Mouse (Mus musculus): ENCODE results near the gene Setd7. TPM values are rescaled to one million over a fixed set of nuclear protein-coding genes. Genes with fewer than 3 reads are reported as not detected.

Gene Setd7
- polyA plus RNA-seq, 1 experiment from 2014 or later, result 2.7 TPM

- no peaks in the 10 kb centered on the region for H3K9me3 ChIP-seq (replicated peaks; ENCODE audit: control insufficient read depth, low read length, poor library complexity, severe bottlenecking)
- H3K4me3 ChIP-seq (ENCODE audit: low read depth, low read length), result no peak overlapping the region
- H3K36me3 ChIP-seq (ENCODE audit: control insufficient read depth, insufficient read depth, low read length), result peaks cover 43% of the 10 kb centered on the region
- no peak overlapping the region for H3K4me2 ChIP-seq (ENCODE audit: low read length)
- WGBS, result 76% methylated on average over 13 of the region's 13 CpGs
- no peak for ATAC-seq
- H3K4me1 ChIP-seq (ENCODE audit: control insufficient read depth, insufficient read depth, low read length), result no peaks in the 10 kb centered on the region
- H3K9ac ChIP-seq (ENCODE audit: low read depth, low read length), result no peak overlapping the region
- H3K27ac ChIP-seq (ENCODE audit: low read length), result peak overlapping the region; percentile 63
- no peaks in the 10 kb centered on the region for H3K27me3 ChIP-seq (ENCODE audit: control insufficient read depth, insufficient read depth, low read depth, low read length)
These were observed 29.0 kb downstream of the Setd7 start for GRCm38 (mm10) chr3:51531473-51532281.

DNA sequence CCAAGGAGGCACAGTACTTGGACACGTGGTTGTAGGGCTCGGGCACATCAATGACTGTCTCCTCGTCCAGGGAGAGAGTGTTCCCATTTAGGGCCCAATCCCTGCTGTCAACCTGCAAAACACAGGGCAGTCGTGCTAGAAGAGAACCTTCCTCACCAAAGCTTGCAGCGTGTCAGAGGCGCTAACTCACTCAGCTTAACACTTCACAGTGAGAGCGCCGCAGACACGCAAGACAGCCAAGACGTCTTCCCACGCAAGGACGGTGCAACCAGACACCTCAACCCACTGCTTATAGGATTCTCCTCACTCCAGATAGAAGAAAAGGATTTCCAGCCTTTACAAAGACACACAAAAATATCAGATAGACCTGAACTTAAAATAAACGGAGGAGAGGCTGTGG lies 33.8 kb downstream of the Setd7 start:
- peaks cover 62% of the 10 kb centered on the region for H3K36me3 ChIP-seq (ENCODE audit: control insufficient read depth, insufficient read depth, low read length)
- no peaks in the 10 kb centered on the region for H3K27me3 ChIP-seq (ENCODE audit: control insufficient read depth, insufficient read depth, low read depth, low read length)
- no peak overlapping the region for H3K4me3 ChIP-seq (ENCODE audit: low read depth, low read length)
- 91% methylated on average over 13 of the region's 13 CpGs for WGBS
- no peak for ATAC-seq
- H3K4me2 ChIP-seq (ENCODE audit: low read length), result no peak overlapping the region
- H3K9ac ChIP-seq (ENCODE audit: low read depth, low read length), result no peak overlapping the region
- H3K4me1 ChIP-seq (ENCODE audit: control insufficient read depth, insufficient read depth, low read length), result no peaks in the 10 kb centered on the region
- H3K27ac ChIP-seq (ENCODE audit: low read length), result no peak overlapping the region
- H3K9me3 ChIP-seq (replicated peaks; ENCODE audit: control insufficient read depth, low read length, poor library complexity, severe bottlenecking), result no peaks in the 10 kb centered on the region

GRCm38 (mm10) chr3:51525186-51525785 lies 35.4 kb downstream of the Setd7 start:
- no peaks in the 10 kb centered on the region for H3K4me1 ChIP-seq (ENCODE audit: control insufficient read depth, insufficient read depth, low read length)
- H3K36me3 ChIP-seq (ENCODE audit: control insufficient read depth, insufficient read depth, low read length), result peaks cover 54% of the 10 kb centered on the region
- H3K27ac ChIP-seq (ENCODE audit: low read length), result no peak overlapping the region
- no peak for ATAC-seq
- no peak overlapping the region for H3K4me2 ChIP-seq (ENCODE audit: low read length)
- H3K9ac ChIP-seq (ENCODE audit: low read depth, low read length), result no peak overlapping the region
- no peaks in the 10 kb centered on the region for H3K9me3 ChIP-seq (replicated peaks; ENCODE audit: control insufficient read depth, low read length, poor library complexity, severe bottlenecking)
- H3K27me3 ChIP-seq (ENCODE audit: control insufficient read depth, insufficient read depth, low read depth, low read length), result no peaks in the 10 kb centered on the region
- H3K4me3 ChIP-seq (ENCODE audit: low read depth, low read length), result no peak overlapping the region
- WGBS, result 88% methylated on average over 16 of the region's 16 CpGs

- no peak overlapping the region for H3K4me2 ChIP-seq (ENCODE audit: low read length)
- no peaks in the 10 kb centered on the region for H3K4me1 ChIP-seq (ENCODE audit: control insufficient read depth, insufficient read depth, low read length)
- no peak for ATAC-seq
- no peak overlapping the region for H3K4me3 ChIP-seq (ENCODE audit: low read depth, low read length)
- H3K9me3 ChIP-seq (replicated peaks; ENCODE audit: control insufficient read depth, low read length, poor library complexity, severe bottlenecking), result no peaks in the 10 kb centered on the region
- 93% methylated on average over 14 of the region's 14 CpGs for WGBS
- H3K27ac ChIP-seq (ENCODE audit: low read length), result no peak overlapping the region
- no peaks in the 10 kb centered on the region for H3K27me3 ChIP-seq (ENCODE audit: control insufficient read depth, insufficient read depth, low read depth, low read length)
- no peak overlapping the region for H3K9ac ChIP-seq (ENCODE audit: low read depth, low read length)
- peaks cover 39% of the 10 kb centered on the region for H3K36me3 ChIP-seq (ENCODE audit: control insufficient read depth, insufficient read depth, low read length)
These were observed 39.4 kb downstream of the Setd7 start for GRCm38 (mm10) chr3:51521262-51521661.

- Histone ChIP-seq H3K4me1 (ENCODE audit: control insufficient read depth, insufficient read depth, low read length) (no peaks in the 10 kb centered on the region), H3K4me2 (ENCODE audit: low read length) (no peak overlapping the region), H3K27ac (ENCODE audit: low read length) (no peak overlapping the region), H3K27me3 (ENCODE audit: control insufficient read depth, insufficient read depth, low read depth, low read length) (no peaks in the 10 kb centered on the region), H3K36me3 (ENCODE audit: control insufficient read depth, insufficient read depth, low read length) (peaks cover 20% of the 10 kb centered on the region), H3K9me3 (replicated peaks; ENCODE audit: control insufficient read depth, low read length, poor library complexity, severe bottlenecking) (no peaks in the 10 kb centered on the region), H3K9ac (ENCODE audit: low read depth, low read length) (no peak overlapping the region), H3K4me3 (ENCODE audit: low read depth, low read length) (no peak overlapping the region)
- no peak for ATAC-seq
- WGBS, result 68% methylated on average over 8 of the region's 8 CpGs
These were observed 41.9 kb downstream of the Setd7 start for GRCm38 (mm10) chr3:51518763-51519121.

- WGBS, result 72% methylated on average over 12 of the region's 12 CpGs
- H3K27ac ChIP-seq (ENCODE audit: low read length), result no peak overlapping the region
- peaks cover 14% of the 10 kb centered on the region for H3K36me3 ChIP-seq (ENCODE audit: control insufficient read depth, insufficient read depth, low read length)
- no peaks in the 10 kb centered on the region for H3K27me3 ChIP-seq (ENCODE audit: control insufficient read depth, insufficient read depth, low read depth, low read length)
- H3K4me1 ChIP-seq (ENCODE audit: control insufficient read depth, insufficient read depth, low read length), result no peaks in the 10 kb centered on the region
- no peak overlapping the region for H3K9ac ChIP-seq (ENCODE audit: low read depth, low read length)
- no peaks in the 10 kb centered on the region for H3K9me3 ChIP-seq (replicated peaks; ENCODE audit: control insufficient read depth, low read length, poor library complexity, severe bottlenecking)
- H3K4me3 ChIP-seq (ENCODE audit: low read depth, low read length), result no peak overlapping the region
- no peak for ATAC-seq
- H3K4me2 ChIP-seq (ENCODE audit: low read length), result no peak overlapping the region
These were observed 42.6 kb downstream of the Setd7 start for GRCm38 (mm10) chr3:51517878-51518762.

GRCm38 (mm10) chr3:51517467-51517866 lies 43.2 kb downstream of the Setd7 start:
- Histone ChIP-seq H3K4me1 (ENCODE audit: control insufficient read depth, insufficient read depth, low read length) (no peaks in the 10 kb centered on the region), H3K27me3 (ENCODE audit: control insufficient read depth, insufficient read depth, low read depth, low read length) (no peaks in the 10 kb centered on the region), H3K9ac (ENCODE audit: low read depth, low read length) (no peak overlapping the region), H3K27ac (ENCODE audit: low read length) (no peak overlapping the region), H3K4me3 (ENCODE audit: low read depth, low read length) (no peak overlapping the region), H3K9me3 (replicated peaks; ENCODE audit: control insufficient read depth, low read length, poor library complexity, severe bottlenecking) (no peaks in the 10 kb centered on the region), H3K4me2 (ENCODE audit: low read length) (no peak overlapping the region), H3K36me3 (ENCODE audit: control insufficient read depth, insufficient read depth, low read length) (peaks cover 11% of the 10 kb centered on the region; the same call in 1 of the 2 replicates)
- ATAC-seq, result no peak
- WGBS, result 73% methylated on average over 4 of the region's 4 CpGs

DNA sequence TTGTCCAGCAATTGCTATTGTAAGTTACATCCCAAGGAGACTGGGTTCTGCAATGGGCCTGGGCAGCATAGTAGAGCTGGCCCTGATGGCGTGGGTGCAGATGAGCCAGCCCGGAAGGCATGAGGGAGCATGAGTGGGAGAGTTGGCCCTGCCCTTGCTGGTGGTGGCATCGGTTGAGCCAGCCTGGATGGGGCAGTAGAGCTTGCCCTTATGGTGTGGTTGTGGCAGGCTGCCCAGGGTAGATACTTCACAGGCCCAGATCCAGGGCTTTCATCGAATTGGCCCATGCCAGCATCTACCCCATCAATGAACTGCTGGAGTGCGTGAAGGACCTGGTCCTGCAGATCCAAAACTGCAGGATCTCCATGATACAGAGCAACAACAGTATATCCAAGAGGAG lies 48.7 kb downstream of the Setd7 start:
- ATAC-seq, result no peak; the same call in 1 of the 2 replicates
- Histone ChIP-seq H3K27ac (ENCODE audit: low read length) (no peak overlapping the region), H3K36me3 (ENCODE audit: control insufficient read depth, insufficient read depth, low read length) (no peaks in the 10 kb centered on the region), H3K4me3 (ENCODE audit: low read depth, low read length) (no peak overlapping the region), H3K9ac (ENCODE audit: low read depth, low read length) (no peak overlapping the region), H3K4me2 (ENCODE audit: low read length) (no peak overlapping the region), H3K4me1 (ENCODE audit: control insufficient read depth, insufficient read depth, low read length) (no peaks in the 10 kb centered on the region), H3K9me3 (replicated peaks; ENCODE audit: control insufficient read depth, low read length, poor library complexity, severe bottlenecking) (no peaks in the 10 kb centered on the region), H3K27me3 (ENCODE audit: control insufficient read depth, insufficient read depth, low read depth, low read length) (no peaks in the 10 kb centered on the region)
- 96% methylated on average over 5 of the region's 5 CpGs for WGBS

DNA sequence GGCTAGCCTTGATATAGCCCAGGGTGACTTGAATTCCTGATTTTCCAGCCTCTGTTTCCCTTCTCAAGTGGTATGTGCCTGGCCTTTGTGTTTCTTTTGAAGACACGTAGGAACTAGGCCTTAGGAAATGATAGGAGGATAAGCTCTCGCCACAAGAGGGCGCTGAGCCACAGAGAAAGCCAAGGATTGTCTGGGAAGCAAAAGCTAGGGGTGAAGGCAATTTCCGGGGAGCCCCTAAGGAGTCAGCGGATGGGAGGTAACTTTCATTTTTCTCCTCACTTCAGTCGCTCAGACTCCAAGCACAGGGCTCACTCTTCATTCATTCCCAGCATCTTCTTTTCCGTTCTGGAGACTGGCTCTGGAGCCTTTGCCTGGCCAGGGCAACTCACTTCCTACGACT lies 49.8 kb downstream of the Setd7 start:
- Histone ChIP-seq H3K27ac (ENCODE audit: low read length) (no peak overlapping the region), H3K9ac (ENCODE audit: low read depth, low read length) (no peak overlapping the region), H3K4me2 (ENCODE audit: low read length) (no peak overlapping the region), H3K4me1 (ENCODE audit: control insufficient read depth, insufficient read depth, low read length) (no peaks in the 10 kb centered on the region), H3K27me3 (ENCODE audit: control insufficient read depth, insufficient read depth, low read depth, low read length) (no peaks in the 10 kb centered on the region), H3K4me3 (ENCODE audit: low read depth, low read length) (no peak overlapping the region), H3K9me3 (replicated peaks; ENCODE audit: control insufficient read depth, low read length, poor library complexity, severe bottlenecking) (no peaks in the 10 kb centered on the region), H3K36me3 (ENCODE audit: control insufficient read depth, insufficient read depth, low read length) (no peaks in the 10 kb centered on the region)
- no peak for ATAC-seq
- 29% methylated on average over 8 of the region's 8 CpGs for WGBS

All from midbrain, embryonic 16.5 days (tissue).